Mouse (Mus musculus) left cerebral cortex, postnatal 4 days (tissue): ENCODE measurements around the gene Hapln2. TPM values are rescaled to one million over a fixed set of nuclear protein-coding genes. Genes with fewer than 3 reads are reported as not detected.
A peak's percentile ranks its signal among the peaks of the same experiment; 100 is the strongest.

ENCODE experiments used
- DNase-seq: peaks from one replicate; pipeline ENCODE4 v3.0.0-alpha.2; 2022
- intact Hi-C: fragments of 180-260 bp; cut with DNase I; formaldehyde crosslinking; loops from one replicate; pipeline ENCODE4 v1.15.1; 2025
- total RNA-seq, 2 experiments: library from RNA; stranded (reverse); gene quantifications; 2 replicates each; pipeline ENCODE4 v1.2.3; 2021

Gene Hapln2
- total RNA-seq, 2 experiments from 2014 or later: 0.40 to 0.46 TPM

- no peak for DNase-seq
- intact Hi-C loops: no loop called here
These were observed 21.3 kb downstream of the Hapln2 start for GRCm38 (mm10) chr3:88005822-88006786.

- intact Hi-C loops: no loop called here
- peak; percentile 67 for DNase-seq
These were observed 24.9 kb downstream of the Hapln2 start for GRCm38 (mm10) chr3:88002291-88002976.

GRCm38 (mm10) chr3:88000816-88001595, 26.4 kb downstream of the Hapln2 start:
- intact Hi-C loops: no loop called here
- no peak for DNase-seq

- intact Hi-C loops: no loop called here
- DNase-seq: peak; percentile 63
These were observed 27.2 kb downstream of the Hapln2 start, which contains the start of gene Bcan for GRCm38 (mm10) chr3:88000181-88000580. Bcan (minus strand) TSS chr3:88000230.

- no peak for DNase-seq
- intact Hi-C loops: no loop called here
These were observed 28.0 kb downstream of the Hapln2 start for GRCm38 (mm10) chr3:87999243-87999895.

GRCm38 (mm10) chr3:87998747-87999146, 28.6 kb downstream of the Hapln2 start:
- DNase-seq: peak; percentile 79
- intact Hi-C loops: no loop called here

- DNase-seq: no peak
- intact Hi-C loops: no loop called here
These were observed 30.3 kb downstream of the Hapln2 start for GRCm38 (mm10) chr3:87996971-87997614.

GRCm38 (mm10) chr3:87996401-87996800, 31.0 kb downstream of the Hapln2 start:
- intact Hi-C loops: no loop called here
- no peak for DNase-seq

GRCm38 (mm10) chr3:87995331-87995730, 32.1 kb downstream of the Hapln2 start:
- DNase-seq: no peak
- intact Hi-C loops: no loop called here

GRCm38 (mm10) chr3:87993436-87993835, 33.9 kb downstream of the Hapln2 start:
- no peak for DNase-seq

GRCm38 (mm10) chr3:87989935-87990334, 37.4 kb downstream of the Hapln2 start:
- DNase-seq: no peak
- intact Hi-C loops: no loop called here

More at GRCm38 (mm10) chr3:87993436-87993835, 33.9 kb downstream of the Hapln2 start:
- intact Hi-C loops: no loop called here

- intact Hi-C loops: no loop called here
- DNase-seq: no peak
These were observed 39.3 kb downstream of the Hapln2 start for GRCm38 (mm10) chr3:87988068-87988467.

GRCm38 (mm10) chr3:87987633-87988032, 39.8 kb downstream of the Hapln2 start:
- peak; percentile 59 for DNase-seq
- intact Hi-C loops: loop anchor here (2.0 kb wide), 1 partner anchor 17 kb away; the partner anchor contains the start of gene Nes

- intact Hi-C loops: loop anchor here (2.0 kb wide), 1 partner anchor 16 kb away; the partner anchor contains the start of gene Nes
- peak; percentile 99 for DNase-seq
These were observed 40.5 kb downstream of the Hapln2 start for GRCm38 (mm10) chr3:87986868-87987267.

GRCm38 (mm10) chr3:87985505-87986320, 41.7 kb downstream of the Hapln2 start:
- no peak for DNase-seq
- intact Hi-C loops: loop anchor here (2.0 kb wide), 1 partner anchor 15 kb away; the partner anchor contains the start of gene Nes

GRCm38 (mm10) chr3:87984094-87984493, 43.3 kb downstream of the Hapln2 start:
- intact Hi-C loops: no loop called here
- no peak for DNase-seq

- DNase-seq: no peak
- intact Hi-C loops: no loop called here
These were observed 43.8 kb downstream of the Hapln2 start for GRCm38 (mm10) chr3:87983627-87984026.

GRCm38 (mm10) chr3:87982836-87983601, 44.4 kb downstream of the Hapln2 start:
- no peak for DNase-seq
- intact Hi-C loops: no loop called here
